Mouse (Mus musculus): ENCODE data around the gene Lum.

DNA sequence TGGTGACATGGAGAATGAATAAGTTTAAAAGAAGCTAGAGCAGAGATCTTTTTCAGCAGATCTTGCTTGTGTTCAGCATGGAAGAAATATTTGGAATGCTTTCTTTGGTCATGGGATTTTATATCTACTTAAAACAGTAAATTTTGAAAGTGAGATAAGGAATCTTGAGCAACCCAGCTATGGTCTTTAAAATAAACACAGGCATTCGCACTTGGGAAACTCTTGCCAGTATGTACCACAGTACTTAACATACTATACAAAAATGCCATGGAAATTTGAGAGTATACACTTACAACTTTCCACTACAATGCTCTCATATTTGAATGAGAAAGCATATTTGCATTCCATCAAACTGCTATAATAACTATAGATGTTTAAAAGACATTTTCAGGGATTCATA is 17.2 kb upstream of the Lum start:
- no peak for TF ChIP-seq CTCF (IDR thresholded peaks at IDR 0.05; ENCODE audit: low read depth)
- no peak for TF ChIP-seq EP300 (IDR thresholded peaks at IDR 0.05; ENCODE audit: low read depth)
